Mouse (Mus musculus) lung, postnatal 4 days (tissue): ENCODE results near the gene Tada2b.

Experiments used
- DNase-seq, 2 experiments: peaks; one replicate each; pipeline ENCODE4 v3.0.0; 2021

The Tada2b gene

DNA sequence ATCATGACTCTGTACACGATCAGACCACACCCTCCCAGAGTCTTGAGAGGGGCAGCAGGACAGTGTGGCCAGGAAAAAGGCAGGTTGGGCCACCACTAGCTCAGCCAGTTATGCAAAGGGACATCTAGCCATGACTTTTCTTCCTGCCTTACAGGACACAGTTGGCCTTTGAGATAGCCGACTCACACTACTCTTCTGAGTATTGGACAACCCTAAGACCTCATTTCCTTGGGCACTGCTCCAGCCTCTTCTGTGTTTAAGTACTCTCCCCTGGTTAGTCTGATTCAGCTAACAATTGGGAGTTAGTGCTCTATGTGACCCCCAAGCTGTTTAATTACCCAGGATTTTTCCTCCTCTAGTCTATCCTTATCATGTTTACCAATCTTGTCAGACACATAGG is 4.3 kb downstream of the Tada2b start:
- DNase-seq = no peak

DNA sequence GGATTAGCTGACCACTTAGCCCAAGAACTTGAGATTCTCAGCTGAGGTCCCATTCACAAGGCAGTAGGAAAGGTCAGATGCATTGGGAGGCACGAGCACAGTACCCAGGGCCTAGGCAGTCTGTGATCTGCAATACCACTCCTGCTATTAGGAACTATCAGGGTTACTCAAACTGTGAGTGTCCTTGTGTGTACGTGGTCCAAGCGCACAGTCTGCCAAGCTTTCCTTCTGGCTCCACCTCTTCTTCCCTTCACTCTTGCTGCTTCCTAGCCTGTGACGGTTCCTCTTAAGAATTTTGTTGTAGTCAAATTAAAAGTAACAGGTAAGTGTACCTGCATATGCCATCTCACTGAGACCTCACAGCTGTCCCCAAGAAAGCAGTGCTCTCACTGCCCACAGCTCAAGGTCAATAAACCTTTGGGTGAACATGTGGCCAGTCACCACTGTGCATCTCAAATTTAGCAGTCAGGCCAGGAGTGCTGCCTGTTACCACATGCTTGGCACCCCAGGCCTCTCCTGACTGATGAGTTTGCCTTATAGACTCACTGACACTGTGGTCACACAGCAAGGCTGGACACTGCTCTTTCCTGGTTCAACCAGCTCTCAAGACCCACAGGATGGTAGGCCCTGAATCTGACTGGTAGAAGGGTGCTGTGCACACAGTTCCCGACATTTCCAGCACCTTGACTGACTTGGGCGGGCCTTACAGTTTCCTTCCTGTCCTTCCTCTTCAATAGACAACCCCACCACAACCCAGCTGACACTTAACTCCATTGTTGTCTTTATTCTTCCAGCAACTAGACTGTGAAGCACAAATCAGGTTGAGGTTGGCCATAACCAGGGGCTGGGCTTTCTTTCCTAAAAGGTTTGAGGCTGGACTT is 5.3 kb downstream of the Tada2b start:
- DNase-seq = no peak

DNA sequence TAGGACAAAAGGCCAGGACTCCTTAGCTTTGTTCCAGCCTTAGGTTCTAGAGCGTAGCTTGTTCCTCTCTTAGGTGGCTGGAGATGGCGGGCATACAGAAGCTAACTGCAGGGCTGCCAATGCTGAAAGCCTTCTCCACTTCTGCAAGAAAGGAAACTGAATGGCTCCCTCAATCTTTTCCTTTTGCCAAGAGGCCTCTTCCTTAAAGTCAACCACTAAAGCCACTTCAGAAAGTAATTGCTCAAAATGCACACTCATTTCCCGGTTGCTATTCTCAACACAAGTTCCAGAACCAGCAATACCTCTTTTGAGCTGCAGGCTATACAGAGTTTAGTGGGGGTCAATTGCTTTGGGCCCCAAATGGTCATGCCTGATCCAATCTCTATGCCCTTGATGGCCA is 6.6 kb downstream of the Tada2b start:
- DNase-seq = no peak

DNA sequence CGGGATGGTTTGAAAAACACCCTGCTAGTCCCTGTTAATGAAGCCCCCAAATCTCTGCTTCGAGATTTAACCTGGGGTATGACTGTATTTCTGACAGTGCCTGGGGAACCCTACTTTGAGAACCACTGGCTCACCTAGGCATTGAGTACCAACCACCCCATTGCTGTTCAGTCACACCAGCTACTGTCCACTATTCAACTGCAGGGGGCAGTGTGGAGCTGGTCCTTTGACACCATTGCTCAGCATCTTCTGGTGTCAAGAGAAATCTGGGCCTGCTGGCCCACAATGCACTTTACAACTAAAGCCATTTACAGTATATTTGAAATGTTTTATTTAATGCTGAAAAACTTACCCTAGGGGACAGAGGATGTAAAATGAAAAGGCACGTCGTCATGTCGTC is 9.8 kb downstream of the Tada2b start:
- DNase-seq = peak; percentile 64 to 78

DNA sequence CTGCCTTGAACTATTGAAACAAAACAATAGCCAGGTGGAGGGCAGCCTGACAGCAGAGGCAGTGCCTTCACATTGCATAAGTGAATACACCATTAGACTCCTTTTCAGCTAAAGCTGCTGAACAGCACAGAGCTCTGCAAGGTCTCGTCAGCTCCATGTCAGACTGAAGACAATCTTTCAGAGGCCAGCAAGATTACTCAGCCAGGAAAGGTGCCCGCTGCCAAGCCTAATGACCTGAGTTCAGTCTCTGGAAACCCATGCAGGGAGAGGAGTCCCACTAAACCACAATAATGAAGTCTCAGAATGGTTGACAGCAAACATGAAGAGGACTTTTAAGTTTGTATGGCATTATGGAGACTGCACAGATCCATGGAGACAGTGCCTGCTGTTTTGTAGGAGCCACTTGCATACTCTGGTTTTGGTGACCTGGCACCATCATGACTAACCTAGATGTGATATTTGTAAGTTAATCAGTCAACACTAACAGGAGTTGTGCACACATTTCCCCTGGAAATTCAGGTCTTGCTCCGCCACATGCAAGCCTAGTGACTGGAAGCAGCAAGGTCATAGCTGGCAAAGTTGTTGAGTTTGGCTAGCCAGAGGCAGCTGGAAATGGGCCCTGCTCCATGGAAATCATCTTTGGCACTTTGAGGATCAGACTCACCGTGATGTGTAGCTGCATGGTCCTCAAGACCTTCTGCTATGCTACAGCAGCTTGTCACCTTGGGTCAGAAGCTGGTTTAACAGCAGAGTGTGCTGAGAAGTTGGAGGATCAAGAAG is 11.0 kb downstream of the Tada2b start:
- DNase-seq = no peak

DNA sequence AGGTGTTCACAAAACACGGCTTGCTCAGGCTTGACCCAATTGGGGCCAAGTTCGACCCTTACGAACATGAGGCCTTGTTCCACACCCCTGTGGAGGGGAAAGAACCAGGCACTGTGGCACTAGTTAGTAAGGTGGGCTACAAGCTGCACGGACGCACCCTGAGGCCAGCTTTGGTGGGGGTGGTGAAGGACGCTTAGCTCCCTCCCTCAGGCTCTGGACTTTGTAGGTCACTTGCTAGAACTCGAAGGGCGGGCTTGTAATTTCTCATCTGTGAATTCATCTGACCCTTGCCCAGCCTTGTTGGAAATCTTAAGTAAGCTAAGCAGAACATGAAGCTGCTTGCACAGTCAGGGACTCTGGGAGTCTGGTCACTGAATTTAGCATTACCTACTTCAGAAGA is 12.9 kb downstream of the Tada2b start:
- DNase-seq = no peak

DNA sequence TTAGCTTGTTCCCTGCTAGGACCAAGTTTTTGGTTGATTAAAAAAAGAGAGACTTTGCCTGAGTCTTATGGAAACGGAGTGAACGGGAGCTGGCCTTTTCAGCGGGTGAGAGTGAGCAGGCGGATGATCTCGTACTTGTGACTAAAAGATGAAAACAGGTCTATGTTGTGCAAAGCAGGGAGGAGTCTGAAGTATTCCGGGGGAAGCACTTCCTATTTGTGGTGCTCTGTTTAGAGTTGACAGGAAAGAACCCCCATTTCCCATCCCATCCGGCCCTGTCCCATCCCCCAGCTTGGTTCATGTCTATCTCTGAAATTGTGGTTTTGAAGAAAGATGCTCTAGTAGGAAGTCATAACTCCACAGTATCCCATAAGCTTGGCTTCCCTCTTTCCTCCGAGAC is 18.2 kb downstream of the Tada2b start:
- no peak for DNase-seq

DNA sequence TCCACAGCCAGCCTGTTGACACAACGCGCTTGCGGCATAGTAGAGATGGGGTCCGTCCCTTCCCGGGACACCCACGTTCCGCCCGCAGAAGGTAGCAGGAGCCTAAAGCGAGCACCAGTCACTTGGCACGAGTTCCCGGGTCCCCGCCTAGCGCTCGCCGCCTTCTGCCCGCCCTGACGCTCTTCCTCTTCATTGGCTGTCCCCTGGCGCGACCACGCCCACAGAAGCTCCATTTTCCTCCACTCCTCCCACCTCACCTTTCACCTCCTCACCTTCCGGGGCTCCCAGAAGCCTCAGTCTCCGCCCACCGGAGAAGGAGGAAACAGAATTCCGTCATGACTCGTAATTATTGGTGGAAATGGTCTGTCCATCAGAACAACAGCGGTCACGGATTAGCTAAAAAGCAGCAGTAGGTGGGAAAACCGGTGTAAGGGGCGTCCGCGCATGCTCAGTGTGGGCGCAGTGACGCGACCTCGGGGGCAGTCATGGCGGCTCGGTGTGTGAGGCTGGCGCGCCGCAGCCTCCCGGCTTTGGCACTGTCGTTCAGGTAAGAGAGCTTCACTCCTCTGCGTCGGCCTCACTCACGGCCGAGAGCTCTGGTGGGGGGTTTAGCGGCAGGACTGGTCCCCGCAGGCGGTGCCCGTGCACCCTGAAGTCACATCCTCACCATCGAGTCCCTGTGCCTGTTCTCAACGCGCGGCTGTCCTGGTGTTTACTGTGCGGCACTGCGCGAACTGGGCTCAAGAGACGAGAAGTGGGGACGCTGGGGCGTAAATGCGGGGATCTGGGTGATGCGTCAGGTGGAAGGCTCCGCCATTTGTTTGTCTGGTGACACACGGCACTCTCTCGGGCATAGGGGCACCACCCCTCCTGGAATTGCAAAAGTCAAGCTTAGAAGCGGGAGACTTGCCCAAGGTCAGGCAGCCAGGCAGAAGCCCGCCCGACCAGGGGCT is 19.1 kb downstream of the Tada2b start, which contains the start of gene Grpel1:
TSS of gene Grpel1 (plus strand) at position 290 of the 953 bp plus-strand sequence.
- DNase-seq = peak; percentile 99

DNA sequence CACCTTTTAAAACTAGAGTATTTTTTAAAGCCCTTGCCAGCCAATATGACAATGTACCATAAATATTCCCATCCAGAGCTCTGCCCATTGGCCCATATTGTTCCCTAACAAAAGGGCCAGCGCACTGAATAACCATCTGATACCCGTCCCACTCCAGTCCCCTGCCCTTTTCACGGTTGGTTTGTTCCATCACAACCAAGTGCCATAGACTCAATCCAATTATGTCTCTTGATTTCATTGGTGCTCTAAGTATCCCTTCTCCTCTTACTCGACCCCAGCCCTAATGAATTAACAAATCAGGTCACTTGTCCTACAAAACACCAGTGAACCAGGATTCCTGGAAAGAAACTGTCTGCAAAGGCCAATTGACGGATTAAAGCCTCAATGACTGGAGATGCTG is 20.7 kb downstream of the Tada2b start:
- DNase-seq = no peak

DNA sequence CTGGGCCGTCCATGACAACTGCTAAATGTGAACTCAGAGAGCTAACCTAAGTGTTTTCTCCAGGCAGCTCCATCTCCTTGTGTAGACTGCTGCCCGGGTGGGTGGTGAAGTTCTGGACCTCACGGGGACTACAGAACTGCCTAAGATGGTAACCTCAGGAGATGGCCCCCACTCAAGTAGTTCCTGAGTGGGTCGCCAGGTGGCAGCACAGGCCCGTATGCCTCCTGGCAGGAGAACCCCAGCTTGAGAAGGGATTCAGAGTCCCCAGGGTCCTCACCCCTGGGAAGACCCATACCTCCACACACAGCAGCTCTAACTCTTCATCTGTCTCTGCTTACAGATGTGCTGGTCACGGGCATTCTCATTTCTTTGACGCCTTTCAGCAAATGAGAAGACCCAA is 21.3 kb downstream of the Tada2b start:
- peak; percentile 77 to 85 for DNase-seq

DNA sequence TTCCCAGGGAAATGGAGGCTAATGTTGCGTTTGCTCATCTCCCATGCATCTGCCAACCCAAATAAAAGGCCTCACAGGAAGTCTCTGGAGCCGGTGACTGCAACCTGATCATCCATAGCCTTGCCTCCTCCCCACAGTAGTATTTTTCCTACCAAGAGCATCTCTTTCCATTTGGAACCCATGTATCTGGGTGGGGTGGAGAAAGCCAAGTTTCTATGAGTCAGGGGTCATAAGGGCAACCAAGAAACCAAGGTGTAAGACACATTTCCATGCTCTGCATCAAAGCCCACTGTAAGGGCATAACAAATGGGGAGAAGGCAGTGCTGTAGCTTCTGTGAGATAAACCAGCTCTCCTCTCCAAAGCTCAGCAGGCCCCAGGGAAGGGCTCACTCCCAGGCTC is 22.9 kb downstream of the Tada2b start:
- no peak for DNase-seq

DNA sequence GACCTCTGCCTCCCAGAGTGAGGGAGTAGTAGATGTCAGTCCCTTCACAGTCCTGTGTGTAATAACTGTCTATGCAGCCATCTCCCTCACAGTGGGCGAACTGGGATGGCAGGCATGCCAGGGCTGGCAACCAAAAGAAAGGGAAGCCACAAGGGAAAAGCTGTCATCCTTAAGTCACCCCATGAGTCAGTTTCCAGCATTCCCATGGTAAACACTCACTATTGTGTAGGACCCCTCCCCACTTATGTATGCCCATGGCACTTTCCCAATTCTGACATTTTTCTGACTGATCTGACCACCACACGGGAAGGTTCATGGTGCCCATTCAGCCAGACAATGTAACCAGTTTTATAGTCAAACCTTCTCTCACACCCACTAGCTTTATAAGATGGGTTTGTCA is 23.4 kb downstream of the Tada2b start:
- DNase-seq = no peak

DNA sequence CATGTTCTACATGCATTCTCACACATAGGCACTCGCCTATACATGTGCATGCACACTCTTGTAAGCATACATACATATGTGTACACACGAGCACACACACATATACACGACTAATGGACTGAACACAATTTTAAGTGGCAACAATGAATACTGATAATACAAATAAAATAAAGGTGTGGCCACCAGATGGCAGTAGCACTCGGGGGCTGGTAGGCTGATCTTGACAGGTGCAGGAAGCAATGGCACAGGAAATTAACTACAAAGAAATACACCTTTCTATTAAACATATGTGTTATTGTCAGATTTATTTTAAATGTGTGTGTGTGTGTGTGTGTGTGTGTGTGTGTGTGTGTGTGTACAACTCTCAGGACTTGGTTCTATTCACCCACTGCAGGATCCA is 25.2 kb downstream of the Tada2b start:
- DNase-seq = peak in 1 of 2 experiments; percentile 31

DNA sequence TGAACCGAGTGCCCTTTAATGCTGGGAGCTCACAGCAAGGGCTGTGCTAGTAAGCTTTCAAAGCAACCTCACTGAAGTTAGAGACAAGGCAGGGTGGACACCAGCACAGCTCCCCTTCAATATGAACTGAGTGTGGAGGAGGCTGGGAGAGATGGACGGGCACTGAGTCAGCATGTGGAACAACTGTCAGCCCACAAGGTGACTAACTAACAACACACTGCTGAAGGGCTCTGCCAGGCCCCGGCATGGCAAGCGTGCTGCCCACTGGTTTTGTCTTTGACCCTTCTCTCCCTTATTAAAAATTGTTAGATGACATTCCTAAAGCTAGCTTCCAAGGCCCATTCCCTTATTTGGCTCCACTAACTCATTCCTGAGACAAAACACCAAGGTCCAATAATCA is 26.4 kb downstream of the Tada2b start:
- no peak for DNase-seq

DNA sequence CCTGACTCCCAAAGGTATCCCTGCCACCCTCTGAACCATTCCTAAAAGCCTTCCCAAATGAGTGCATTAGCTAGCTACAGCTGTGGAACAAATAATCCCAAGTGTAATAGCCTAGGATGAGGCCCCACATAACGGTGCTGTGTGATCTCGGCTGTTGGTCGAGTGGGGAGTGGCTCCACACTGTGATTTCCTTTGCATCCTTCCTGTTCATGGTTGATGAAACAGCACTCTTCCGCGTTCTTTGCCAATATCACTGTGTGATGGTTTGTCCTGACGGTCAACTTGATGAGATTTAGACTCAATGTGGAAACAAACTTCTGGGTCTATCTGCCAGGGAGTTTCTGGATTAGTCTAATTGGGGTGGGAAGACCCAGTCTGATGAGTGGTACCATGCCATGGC is 31.3 kb downstream of the Tada2b start:
- no peak for DNase-seq

DNA sequence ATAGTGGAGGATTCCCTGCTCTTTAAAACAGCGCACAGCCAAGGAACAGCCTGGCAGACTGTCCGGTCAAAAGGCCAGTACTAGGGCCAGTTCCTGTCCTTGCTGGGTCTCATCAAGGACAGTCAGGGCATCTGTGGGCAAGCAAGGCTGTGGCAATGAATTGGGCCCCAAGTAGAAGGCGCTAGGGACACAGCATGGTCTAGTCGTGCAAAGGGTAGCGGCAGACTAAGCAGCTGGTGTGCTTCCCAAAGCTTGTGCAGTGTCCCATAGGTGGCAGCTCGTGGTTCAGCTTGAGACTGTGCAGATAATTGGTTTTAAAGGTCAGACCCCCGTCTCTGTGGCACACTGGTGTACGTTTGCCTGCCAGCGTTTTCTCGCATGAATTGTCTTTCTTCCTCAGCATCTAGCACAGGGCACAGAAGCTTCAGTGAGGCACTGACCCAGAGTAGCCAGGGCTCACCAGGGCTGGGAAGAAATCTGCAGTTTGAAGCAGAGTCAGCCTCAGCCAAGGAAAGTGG is 32.2 kb downstream of the Tada2b start:
- DNase-seq = no peak

DNA sequence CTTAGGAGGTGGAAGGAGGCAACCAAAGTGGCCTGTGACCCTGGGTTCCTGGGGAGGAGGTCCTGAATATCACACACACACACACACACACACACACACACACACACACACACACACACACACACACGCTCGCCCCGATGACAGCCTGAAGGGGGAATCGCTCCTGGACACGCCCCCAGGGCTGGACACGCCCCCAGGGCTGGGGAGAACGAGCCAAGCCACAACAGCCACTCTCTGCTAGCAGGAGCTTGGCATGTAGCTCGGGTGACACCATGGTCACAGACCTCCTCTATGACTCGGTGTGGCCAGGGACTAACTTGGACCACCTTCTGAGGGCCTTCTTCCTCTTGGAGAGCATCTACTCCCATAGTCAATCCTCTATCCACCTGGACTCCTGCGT is 33.0 kb downstream of the Tada2b start:
- peak in 1 of 2 experiments; percentile 18 for DNase-seq

DNA sequence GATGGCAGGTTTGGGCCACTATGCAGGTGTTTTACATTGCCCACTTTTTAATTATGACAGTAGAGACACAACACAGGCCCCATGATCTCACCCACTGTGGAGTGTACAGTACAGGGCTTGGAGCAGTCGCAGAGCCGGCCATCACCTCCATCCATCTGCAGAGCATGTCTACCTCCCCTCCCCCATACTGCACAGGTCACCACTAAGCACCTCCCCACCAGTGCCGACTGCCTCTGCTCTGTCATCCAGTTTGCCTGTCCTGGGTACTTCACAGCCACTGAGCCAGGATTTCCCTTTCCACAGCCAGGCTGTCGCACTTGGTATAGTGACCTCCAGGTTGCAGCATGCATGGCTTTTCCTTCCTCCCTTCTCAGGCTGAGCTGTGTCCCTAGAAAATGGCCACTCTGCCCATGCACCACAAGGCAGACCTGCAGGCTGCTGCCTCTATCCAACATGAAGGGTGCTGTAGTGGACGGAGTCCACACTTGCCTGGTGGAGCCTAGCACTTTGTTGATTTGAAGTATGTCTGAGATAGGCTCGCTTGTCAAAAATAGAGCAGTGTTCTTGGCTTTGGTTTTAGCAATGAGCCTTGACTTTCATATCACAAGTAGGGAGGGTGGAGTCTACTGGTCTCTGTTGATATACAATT is 34.3 kb downstream of the Tada2b start:
- DNase-seq = no peak

DNA sequence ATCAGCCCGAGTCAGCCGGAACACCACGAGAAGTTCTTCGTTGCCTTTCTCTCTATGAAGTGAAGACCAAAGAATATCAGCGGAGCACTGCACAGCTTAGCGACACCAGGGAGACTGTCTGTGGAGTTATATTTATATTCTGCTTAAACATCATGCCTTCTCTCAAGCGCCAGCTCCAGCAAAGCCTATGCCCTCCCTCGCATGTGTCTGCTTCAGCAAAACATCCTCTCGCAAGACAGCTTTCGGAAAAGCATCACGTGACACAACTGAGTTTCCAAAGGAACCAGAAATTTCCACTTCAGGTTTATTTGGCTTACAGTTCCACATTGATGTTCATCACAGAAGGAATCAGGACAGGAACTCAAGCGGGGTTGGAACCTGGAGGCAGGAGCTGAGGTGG is 36.2 kb downstream of the Tada2b start:
- DNase-seq = no peak

DNA sequence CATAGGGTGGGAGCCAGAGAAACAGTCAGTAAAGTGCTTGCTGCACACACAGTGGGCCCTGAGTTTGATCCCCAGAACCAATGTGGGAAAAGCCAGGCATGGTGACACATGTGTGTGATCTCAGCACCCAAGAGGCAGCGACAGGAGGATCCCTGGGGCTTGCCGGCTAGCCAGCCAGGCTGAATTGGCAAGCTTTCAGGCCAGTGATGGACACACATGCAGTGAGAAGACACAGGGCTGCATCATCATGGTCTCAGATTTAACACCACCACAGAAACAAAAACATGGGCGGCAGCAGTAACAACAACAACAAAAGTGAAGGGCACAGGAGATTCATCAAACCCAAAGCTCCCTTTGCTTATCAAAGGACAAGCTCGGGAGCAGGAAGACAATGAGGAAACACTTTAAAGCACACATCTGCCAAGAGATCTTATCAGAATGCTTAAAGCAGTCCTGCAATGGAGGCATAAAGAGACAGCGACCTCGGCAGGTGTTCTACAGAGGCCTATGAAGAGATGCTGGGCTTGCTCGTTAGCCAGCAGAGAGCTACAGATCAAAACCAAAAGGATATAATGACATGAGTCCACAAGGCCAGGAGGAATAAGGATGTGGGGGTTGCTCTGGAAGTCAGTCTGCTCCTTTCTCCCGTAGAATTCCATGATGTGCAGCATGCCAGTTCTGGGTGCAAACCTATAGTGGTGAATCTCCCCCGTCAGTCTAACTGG is 37.8 kb downstream of the Tada2b start:
- no peak for DNase-seq

DNA sequence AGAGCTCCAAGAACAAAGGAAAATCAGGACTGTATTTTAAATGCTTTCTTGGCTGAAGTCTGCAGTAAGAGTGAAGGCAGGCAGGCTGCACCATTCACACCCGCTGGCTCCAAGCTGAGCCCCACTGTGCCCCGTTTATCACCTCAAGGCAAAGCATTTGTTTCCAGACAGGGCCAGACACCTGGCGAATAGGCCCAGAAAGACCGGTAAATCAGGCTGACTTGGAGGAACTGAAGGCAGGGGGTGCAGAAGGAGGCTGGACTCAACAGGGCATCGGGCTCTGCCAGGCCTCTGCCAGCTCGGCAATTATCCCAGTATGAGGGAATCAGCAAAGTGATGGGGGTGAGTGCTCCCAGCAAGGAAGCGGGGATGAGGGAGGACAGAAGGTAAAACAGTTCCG is 39.1 kb downstream of the Tada2b start:
- no peak for DNase-seq

DNA sequence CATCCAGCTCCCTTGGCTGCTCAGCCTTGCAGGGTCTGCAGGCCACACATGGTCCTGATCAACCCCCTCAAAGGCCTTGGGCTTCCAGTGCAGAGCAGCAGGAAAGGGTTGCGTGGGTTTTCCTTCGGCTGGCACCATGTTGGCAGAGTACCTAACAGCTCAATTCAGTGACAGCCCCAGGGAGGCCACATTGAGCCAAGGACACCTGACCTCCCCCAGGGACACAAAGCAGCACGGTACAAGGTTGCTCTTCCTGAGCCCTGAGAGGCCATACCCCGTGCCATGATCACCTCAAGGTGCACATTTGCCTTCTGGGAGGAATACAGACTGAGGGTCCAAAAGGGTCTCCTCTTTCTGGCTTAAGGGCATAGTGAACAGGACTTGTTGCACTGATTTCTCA is 39.5 kb downstream of the Tada2b start:
- DNase-seq = no peak
